Mouse (Mus musculus) spleen, adult 2 months (tissue): ENCODE measurements around the gene Plce1. TPM values are rescaled to one million over a fixed set of nuclear protein-coding genes. Genes with fewer than 3 reads are reported as not detected.

ENCODE experiments used
- DNase-seq, 2 experiments: peaks; one replicate each; pipeline versions ENCODE4 v3.0.0 to v3.0.0-alpha.2; 2012 to 2021; ENCODE audit warnings: low spot score in 2 of 2, low read depth in 1 of 2
- H3K27ac ChIP-seq: fragments of 200-500 bp; 2 replicates; pipeline ENCODE4 v1.5.1; 2012; ENCODE audit warnings: low read length, inconsistent platforms; ENCODE audit not compliant: insufficient read depth
- H3K27me3 ChIP-seq: fragments of 200-500 bp; 2 replicates; pipeline ENCODE4 v1.6.1; 2012; ENCODE audit warnings: mild to moderate bottlenecking, moderate library complexity, low read length, inconsistent platforms; ENCODE audit not compliant: control insufficient read depth, insufficient read depth
- H3K36me3 ChIP-seq: fragments of 200-500 bp; 2 replicates; pipeline ENCODE4 v1.6.1; 2012; ENCODE audit warnings: mild to moderate bottlenecking, low read length, inconsistent platforms; ENCODE audit not compliant: control insufficient read depth, insufficient read depth
- H3K4me1 ChIP-seq: fragments of 200-500 bp; 2 replicates; pipeline ENCODE4 v1.6.1; 2011; ENCODE audit warnings: inconsistent platforms; ENCODE audit not compliant: control insufficient read depth, insufficient read depth, insufficient read length
- H3K4me3 ChIP-seq: fragments of 200-500 bp; 2 replicates; pipeline ENCODE4 v1.5.1; 2011; ENCODE audit warnings: mild to moderate bottlenecking, inconsistent platforms; ENCODE audit not compliant: insufficient read depth, insufficient read length; ENCODE audit errors: extremely low read depth
- CTCF ChIP-seq: fragments of 200-500 bp; IDR thresholded peaks from 2 replicates; pipeline ENCODE4 v1.5.1; 2011; ENCODE audit warnings: mild to moderate bottlenecking, inconsistent platforms; ENCODE audit not compliant: insufficient read depth, insufficient read length, insufficient replicate concordance; ENCODE audit errors: extremely low read depth
- POLR2A ChIP-seq: fragments of 200-500 bp; IDR thresholded peaks from 2 replicates; pipeline ENCODE4 v1.6.1; 2011; ENCODE audit warnings: low read depth, low read length, inconsistent platforms
- WGBS: fragments of 180-500 bp; shearing (Covaris S2); methylation state at CpG from one replicate; pipeline ENCODE4 v1.1.7; 2018; 5-methylcytosine and 5-hydroxymethylcytosine counted together
- polyA plus RNA-seq: library from polyadenylated mRNA; depleted of rRNA; stranded (reverse); fragments of >200 nt; gene quantifications from 2 replicates; pipeline ENCODE4 v1.2.3, GENCODE M21; 2012

Plce1 gene
- polyA plus RNA-seq, 1 experiment: 1.7 TPM

DNA sequence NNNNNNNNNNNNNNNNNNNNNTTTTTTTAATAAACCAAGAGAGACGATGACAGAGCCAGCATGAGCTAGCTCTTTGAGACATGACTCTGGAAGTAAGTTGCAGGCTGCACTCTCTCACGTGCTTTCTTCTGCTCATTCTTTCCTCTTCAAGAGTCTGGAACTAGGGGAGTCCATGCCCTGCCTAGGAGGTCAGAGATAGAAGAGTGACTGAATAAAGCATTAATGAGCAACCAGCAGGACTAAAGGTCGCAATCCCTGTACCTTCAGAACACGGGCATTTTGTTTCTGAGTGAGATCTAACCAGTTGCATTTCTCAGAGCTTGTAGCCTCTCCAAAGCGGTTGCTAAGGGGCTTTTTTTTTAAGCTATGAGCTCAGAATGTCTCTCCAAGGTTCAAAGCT is 206.4 kb downstream of the Plce1 start:
- no peaks in the 10 kb centered on the region for H3K27me3 ChIP-seq
- no peak overlapping the region for H3K4me3 ChIP-seq
- H3K27ac ChIP-seq: no peak overlapping the region
- no peak for DNase-seq
- TF ChIP-seq CTCF: no peak
- H3K36me3 ChIP-seq: no peaks in the 10 kb centered on the region
- no peaks in the 10 kb centered on the region for H3K4me1 ChIP-seq
- WGBS: 77% methylated on average over 5 of the region's 5 CpGs

- Histone ChIP-seq H3K4me1 (no peaks in the 10 kb centered on the region), H3K4me3 (no peak overlapping the region), H3K27me3 (no peaks in the 10 kb centered on the region), H3K36me3 (no peaks in the 10 kb centered on the region), H3K27ac (no peak overlapping the region)
- no peak for DNase-seq
- WGBS: 95% methylated on average over 4 of the region's 4 CpGs
- TF ChIP-seq POLR2A (no peak), CTCF (no peak)
These were observed 208.0 kb downstream of the Plce1 start for GRCm38 (mm10) chr19:38688741-38689507.

DNA sequence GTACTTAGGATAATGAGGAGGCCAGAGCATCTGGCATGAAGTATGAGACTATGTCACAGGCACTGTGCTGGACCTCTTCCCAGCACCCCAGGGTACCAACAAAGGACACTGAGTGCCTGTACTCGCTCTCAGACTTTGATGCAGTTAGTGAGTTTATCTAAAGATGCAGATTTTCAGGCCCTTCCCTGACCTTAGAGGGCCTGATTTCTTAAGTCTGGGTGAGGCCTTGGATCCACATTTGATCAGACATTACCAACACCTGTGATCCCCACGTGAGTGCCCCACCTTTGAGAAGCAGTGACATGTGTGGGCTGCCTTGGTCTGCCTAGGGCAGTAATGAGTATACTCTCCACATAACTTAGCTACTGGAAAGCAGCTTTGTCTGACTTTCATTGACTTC is 209.4 kb downstream of the Plce1 start:
- TF ChIP-seq POLR2A: no peak
- TF ChIP-seq CTCF: no peak
- Histone ChIP-seq H3K4me1 (no peaks in the 10 kb centered on the region), H3K36me3 (no peaks in the 10 kb centered on the region), H3K4me3 (no peak overlapping the region), H3K27ac (no peak overlapping the region), H3K27me3 (no peaks in the 10 kb centered on the region)
- DNase-seq: no peak
- WGBS: 79% methylated on average over 2 of the region's 2 CpGs

DNA sequence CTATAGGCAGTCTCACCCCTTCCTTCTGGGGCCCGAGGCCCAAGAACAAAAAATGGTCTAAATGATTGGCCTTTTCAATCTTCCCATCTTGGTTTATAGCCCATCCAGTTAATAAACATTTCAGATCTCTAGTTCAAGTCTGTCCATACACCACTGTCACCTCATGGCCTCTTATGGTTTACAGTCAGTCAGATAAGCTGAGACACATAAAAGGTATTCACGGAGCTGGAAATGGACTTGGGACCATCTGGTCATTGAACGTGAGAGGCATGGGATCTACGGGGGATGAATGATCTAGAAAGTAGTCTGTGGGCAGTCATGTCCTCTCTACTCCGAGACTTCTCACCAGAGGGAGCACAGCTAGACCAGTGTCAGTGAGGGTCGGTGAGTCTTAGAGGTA is 210.6 kb downstream of the Plce1 start:
- H3K27me3 ChIP-seq: no peaks in the 10 kb centered on the region
- H3K36me3 ChIP-seq: no peaks in the 10 kb centered on the region
- no peak for DNase-seq
- 92% methylated on average over 6 of the region's 6 CpGs for WGBS
- no peak overlapping the region for H3K4me3 ChIP-seq
- no peak for TF ChIP-seq POLR2A
- no peak for TF ChIP-seq CTCF
- no peaks in the 10 kb centered on the region for H3K4me1 ChIP-seq
- no peak overlapping the region for H3K27ac ChIP-seq

DNA sequence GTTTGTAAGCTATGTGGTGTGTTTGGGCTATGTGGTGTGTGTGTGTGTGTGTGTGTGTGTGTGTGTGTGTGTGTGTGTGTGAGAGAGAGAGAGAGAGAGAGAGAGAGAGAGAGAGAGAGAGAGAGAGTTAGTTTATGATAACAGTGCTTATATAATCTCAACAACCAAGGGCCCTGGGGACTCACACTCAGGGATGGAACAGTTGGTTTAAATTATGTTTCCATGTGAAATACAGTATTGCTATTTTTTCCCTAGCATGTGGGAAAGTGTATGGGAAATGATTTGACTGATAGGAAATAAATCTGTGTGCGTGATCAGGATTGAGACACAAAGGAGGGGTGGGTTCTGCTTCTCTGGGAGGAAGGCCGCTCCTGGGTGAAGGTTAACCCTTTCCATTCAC is 212.4 kb downstream of the Plce1 start:
- no peak for DNase-seq
- Histone ChIP-seq H3K4me1 (no peaks in the 10 kb centered on the region), H3K27ac (no peak overlapping the region), H3K4me3 (no peak overlapping the region), H3K36me3 (no peaks in the 10 kb centered on the region), H3K27me3 (no peaks in the 10 kb centered on the region)
- no peak for TF ChIP-seq POLR2A
- TF ChIP-seq CTCF: no peak
- WGBS: 66% methylated on average over 2 of the region's 2 CpGs

GRCm38 (mm10) chr19:38693769-38694168 is 212.9 kb downstream of the Plce1 start:
- Histone ChIP-seq H3K4me1 (no peaks in the 10 kb centered on the region), H3K36me3 (no peaks in the 10 kb centered on the region), H3K27me3 (no peaks in the 10 kb centered on the region), H3K27ac (no peak overlapping the region), H3K4me3 (no peak overlapping the region)
- WGBS: 77% methylated on average over 4 of the region's 4 CpGs
- TF ChIP-seq POLR2A: no peak
- no peak for TF ChIP-seq CTCF
- no peak for DNase-seq

DNA sequence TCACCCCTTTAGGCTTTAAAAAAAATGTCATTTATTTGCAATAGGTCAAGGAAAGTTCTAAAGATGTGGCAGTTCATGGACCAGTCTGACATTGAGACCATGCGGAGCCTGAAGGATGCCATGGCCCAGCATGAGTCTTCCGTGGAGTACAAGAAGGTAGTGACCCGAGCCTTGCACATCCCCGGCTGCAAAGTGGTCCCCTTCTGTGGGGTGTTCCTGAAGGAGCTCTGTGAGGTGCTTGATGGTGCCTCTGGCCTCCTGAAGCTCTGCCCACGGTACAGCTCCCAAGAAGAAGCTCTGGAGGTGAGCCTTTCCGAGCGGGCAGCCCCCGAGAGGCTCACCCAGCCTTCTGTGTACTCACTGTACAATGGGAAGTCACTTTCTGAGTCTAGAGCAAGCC is 220.9 kb downstream of the Plce1 start:
- TF ChIP-seq CTCF: no peak
- no peak for TF ChIP-seq POLR2A
- no peak for DNase-seq
- Histone ChIP-seq H3K36me3 (no peaks in the 10 kb centered on the region), H3K27ac (no peak overlapping the region), H3K27me3 (no peaks in the 10 kb centered on the region), H3K4me3 (no peak overlapping the region), H3K4me1 (no peaks in the 10 kb centered on the region)
- 93% methylated on average over 8 of the region's 8 CpGs for WGBS
